Mouse (Mus musculus): ENCODE measurements around the gene 4933425L06Rik.

Gene 4933425L06Rik

DNA sequence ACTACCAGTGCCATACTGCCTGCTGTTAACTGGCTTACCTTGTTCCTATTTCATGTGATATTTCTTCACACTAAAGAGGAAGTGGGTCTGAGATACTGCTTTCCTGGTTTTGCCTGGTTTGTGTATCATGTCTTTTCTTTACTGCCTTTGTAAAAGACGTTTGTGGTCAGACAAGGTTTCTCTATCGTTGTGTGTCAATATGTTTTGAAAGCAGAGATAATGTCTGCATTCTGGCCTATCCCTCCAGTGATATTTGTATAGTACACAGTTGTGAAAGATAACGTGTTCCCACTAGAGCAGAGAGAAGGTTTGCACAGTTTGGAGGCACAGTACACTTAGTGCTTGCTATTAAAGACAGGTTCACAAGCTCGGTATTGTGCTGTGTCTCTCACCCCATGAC lies 58.0 kb downstream of the 4933425L06Rik start:
- DNase-seq, result no peak

DNA sequence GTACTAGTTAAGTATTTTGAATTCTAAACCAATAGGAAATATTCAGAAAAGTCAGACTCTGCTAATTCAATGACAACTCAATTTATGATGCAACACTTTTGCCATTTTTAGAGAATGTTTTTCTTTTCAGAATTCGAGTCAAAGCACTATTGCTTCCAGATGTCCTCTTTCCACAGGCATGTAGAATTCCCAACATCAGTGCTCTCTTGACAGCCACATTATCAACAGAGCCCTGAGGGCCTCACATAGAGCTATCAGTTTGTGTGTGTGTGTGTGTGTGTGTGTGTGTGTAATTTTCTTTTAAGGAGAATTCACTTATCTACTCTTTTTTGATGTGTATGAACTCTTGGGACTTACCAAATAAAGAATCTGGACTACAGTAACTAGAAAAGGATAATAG lies 64.9 kb downstream of the 4933425L06Rik start:
- no peak for DNase-seq

DNA sequence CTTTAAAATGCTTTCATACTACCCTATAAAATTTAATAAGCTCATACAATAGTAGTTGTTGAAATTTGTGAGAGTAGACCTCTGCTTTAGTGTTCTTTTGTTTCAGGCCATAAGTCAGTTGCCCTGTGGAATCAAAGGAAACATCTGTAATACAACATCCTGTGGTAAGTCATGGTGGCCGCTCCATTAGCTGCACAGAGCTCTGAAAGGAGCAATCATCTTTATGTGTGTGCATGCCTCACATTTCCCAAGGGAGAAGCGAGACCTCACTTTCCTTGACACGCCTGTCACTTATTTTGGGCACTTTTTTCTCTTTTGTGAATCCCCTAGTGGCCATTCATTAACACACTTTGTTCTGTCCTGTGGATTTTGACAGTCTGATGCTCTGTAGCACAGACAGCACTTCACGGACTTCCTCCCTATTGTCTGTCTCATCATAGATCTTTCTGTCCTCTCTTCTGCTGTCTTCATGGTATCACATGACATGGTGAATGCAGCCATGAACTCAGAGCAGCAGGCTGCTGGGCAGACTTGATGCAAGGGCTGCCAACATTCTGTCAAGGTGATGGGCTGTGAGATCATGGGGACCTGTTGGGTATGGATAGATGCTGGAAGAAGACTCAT lies 66.0 kb downstream of the 4933425L06Rik start:
- DNase-seq, result peak; percentile 66

DNA sequence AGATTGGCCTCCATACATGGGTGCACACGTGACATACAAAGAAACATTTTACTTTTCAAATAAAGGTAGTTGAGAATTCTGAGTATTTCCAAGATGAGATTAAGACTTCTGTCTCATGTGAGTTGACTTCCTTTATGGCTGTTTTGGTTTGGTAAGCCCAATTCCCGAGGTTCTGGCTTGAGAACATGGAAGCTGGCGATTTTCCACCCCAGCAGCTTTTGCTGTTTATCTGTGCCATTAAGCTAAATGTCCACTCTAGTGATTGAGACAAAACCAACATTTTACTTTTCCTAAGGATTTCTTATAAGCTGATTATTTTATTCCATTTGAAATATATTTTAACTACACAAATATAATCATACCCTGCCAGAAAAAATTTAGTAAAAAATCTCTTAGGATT lies 68.1 kb downstream of the 4933425L06Rik start:
- no peak for DNase-seq

DNA sequence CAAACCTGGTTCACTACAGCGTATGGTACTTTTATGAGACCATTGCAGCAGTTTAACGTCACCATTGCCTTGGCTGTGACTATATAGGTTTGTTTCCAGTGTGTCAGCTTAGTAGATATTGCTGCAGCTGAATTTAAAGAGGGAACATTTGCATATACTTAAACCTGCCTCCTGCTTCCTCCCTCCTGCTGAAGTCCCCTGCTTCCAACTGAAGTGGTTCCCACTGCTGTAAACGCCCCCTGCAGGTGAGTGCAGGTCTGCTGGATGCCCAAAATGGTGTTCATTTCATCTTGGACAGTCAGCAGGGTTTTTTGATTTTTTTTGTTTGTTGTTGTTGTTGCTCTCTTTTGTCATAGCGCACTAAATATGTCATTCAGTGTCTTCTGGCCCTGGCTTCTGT lies 72.0 kb downstream of the 4933425L06Rik start:
- DNase-seq, result no peak

DNA sequence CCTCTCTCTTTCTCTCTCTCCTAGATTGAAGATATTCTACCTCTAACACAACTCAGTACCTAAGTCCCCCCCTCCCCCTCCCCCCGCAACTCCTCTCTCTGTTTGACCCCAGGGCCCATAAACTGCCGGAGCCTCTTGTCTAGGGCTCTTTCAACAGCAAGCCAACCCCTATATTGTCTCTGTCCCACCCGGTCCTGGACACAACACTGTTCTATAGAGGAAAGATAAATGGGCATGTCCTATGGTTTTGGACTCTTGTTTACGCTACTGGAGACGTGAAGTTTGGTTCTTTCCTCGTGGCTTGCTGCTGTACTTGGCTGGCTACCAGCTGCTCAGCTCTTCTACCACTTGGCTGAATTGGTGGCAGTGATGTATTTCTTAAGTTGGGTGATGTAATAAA lies 83.5 kb downstream of the 4933425L06Rik start:
- no peak for DNase-seq
